Mouse (Mus musculus): ENCODE measurements around the gene Slc35d1. TPM values are rescaled to one million over a fixed set of nuclear protein-coding genes. Genes with fewer than 3 reads are reported as not detected.
"Not testable (repeated sequence)": the region's sequence is repeated elsewhere in the genome, so short reads cannot be mapped to it uniquely, and the experiment has no call there.

Gene Slc35d1
- polyA plus RNA-seq, 1 experiment from 2014 or later, result 6.4 TPM

GRCm38 (mm10) chr4:103171256-103171655, 43.7 kb downstream of the Slc35d1 start:
- H3K9me3 ChIP-seq (ENCODE audit: control insufficient read depth, low read length), result no peaks in the 10 kb centered on the region
- H3K36me3 ChIP-seq (replicated peaks; ENCODE audit: control insufficient read depth, insufficient read depth), result peaks cover 18% of the 10 kb centered on the region; the same call in 1 of the 2 replicates
- H3K4me2 ChIP-seq (replicated peaks), result no peak overlapping the region
- no peaks in the 10 kb centered on the region for H3K27me3 ChIP-seq (ENCODE audit: control insufficient read depth, insufficient read depth, low read length)
- DNase-seq (ENCODE audit: low spot score), result no peak
- H3K9ac ChIP-seq, result no peak overlapping the region
- WGBS, result 93% methylated on average over 3 of the region's 3 CpGs
- H3K4me3 ChIP-seq (replicated peaks; ENCODE audit: low read length), result no peak overlapping the region
- no peaks in the 10 kb centered on the region for H3K4me1 ChIP-seq (replicated peaks; ENCODE audit: control insufficient read depth, insufficient read depth, low read length)
- H3K27ac ChIP-seq, result no peak overlapping the region
- no peak for ATAC-seq (ENCODE audit: low FRiP score)

GRCm38 (mm10) chr4:103166198-103166597, 48.8 kb downstream of the Slc35d1 start:
- H3K27ac ChIP-seq; DNase-seq (ENCODE audit: low spot score); H3K4me2 ChIP-seq (replicated peaks); H3K9ac ChIP-seq; H3K4me3 ChIP-seq (replicated peaks; ENCODE audit: low read length); H3K9me3 ChIP-seq (ENCODE audit: control insufficient read depth, low read length); H3K4me1 ChIP-seq (replicated peaks; ENCODE audit: control insufficient read depth, insufficient read depth, low read length); H3K27me3 ChIP-seq (ENCODE audit: control insufficient read depth, insufficient read depth, low read length); ATAC-seq (ENCODE audit: low FRiP score): not testable (repeated sequence)
- peaks cover 31% of the 10 kb centered on the region for H3K36me3 ChIP-seq (replicated peaks; ENCODE audit: control insufficient read depth, insufficient read depth)
- 100% methylated on average over 1 of the region's 1 CpGs for WGBS

- H3K4me1 ChIP-seq (replicated peaks; ENCODE audit: control insufficient read depth, insufficient read depth, low read length), result no peaks in the 10 kb centered on the region
- H3K36me3 ChIP-seq (replicated peaks; ENCODE audit: control insufficient read depth, insufficient read depth), result peaks cover 82% of the 10 kb centered on the region
- H3K4me3 ChIP-seq (replicated peaks; ENCODE audit: low read length), result no peak overlapping the region
- H3K4me2 ChIP-seq (replicated peaks), result no peak overlapping the region
- no peak for ATAC-seq (ENCODE audit: low FRiP score)
- H3K9me3 ChIP-seq (ENCODE audit: control insufficient read depth, low read length), result no peaks in the 10 kb centered on the region
- H3K27me3 ChIP-seq (ENCODE audit: control insufficient read depth, insufficient read depth, low read length), result no peaks in the 10 kb centered on the region
- 95% methylated on average over 4 of the region's 4 CpGs for WGBS
- DNase-seq (ENCODE audit: low spot score), result no peak
- H3K27ac ChIP-seq, result no peak overlapping the region
- no peak overlapping the region for H3K9ac ChIP-seq
Measured at GRCm38 (mm10) chr4:103158781-103159180, 56.2 kb downstream of the Slc35d1 start.

- no peaks in the 10 kb centered on the region for H3K27me3 ChIP-seq (ENCODE audit: control insufficient read depth, insufficient read depth, low read length)
- no peak overlapping the region for H3K4me3 ChIP-seq (replicated peaks; ENCODE audit: low read length)
- peaks cover 81% of the 10 kb centered on the region for H3K36me3 ChIP-seq (replicated peaks; ENCODE audit: control insufficient read depth, insufficient read depth)
- no peaks in the 10 kb centered on the region for H3K9me3 ChIP-seq (ENCODE audit: control insufficient read depth, low read length)
- ATAC-seq (ENCODE audit: low FRiP score) (no peak), DNase-seq (ENCODE audit: low spot score) (no peak)
- 80% methylated on average over 5 of the region's 5 CpGs for WGBS
- H3K27ac ChIP-seq, result no peak overlapping the region
- H3K4me1 ChIP-seq (replicated peaks; ENCODE audit: control insufficient read depth, insufficient read depth, low read length), result no peaks in the 10 kb centered on the region
- no peak overlapping the region for H3K9ac ChIP-seq
- no peak overlapping the region for H3K4me2 ChIP-seq (replicated peaks)
Measured at GRCm38 (mm10) chr4:103151946-103152345, 63.0 kb downstream of the Slc35d1 start.

- no peak overlapping the region for H3K4me3 ChIP-seq (replicated peaks; ENCODE audit: low read length)
- H3K4me2 ChIP-seq (replicated peaks), result no peak overlapping the region
- H3K9me3 ChIP-seq (ENCODE audit: control insufficient read depth, low read length), result no peaks in the 10 kb centered on the region
- no peak for ATAC-seq (ENCODE audit: low FRiP score)
- WGBS, result 33% methylated on average over 5 of the region's 5 CpGs
- no peak overlapping the region for H3K9ac ChIP-seq
- H3K4me1 ChIP-seq (replicated peaks; ENCODE audit: control insufficient read depth, insufficient read depth, low read length), result no peaks in the 10 kb centered on the region
- H3K27me3 ChIP-seq (ENCODE audit: control insufficient read depth, insufficient read depth, low read length), result no peaks in the 10 kb centered on the region
- DNase-seq (ENCODE audit: low spot score), result peak; percentile 85
- peaks cover 66% of the 10 kb centered on the region for H3K36me3 ChIP-seq (replicated peaks; ENCODE audit: control insufficient read depth, insufficient read depth)
- no peak overlapping the region for H3K27ac ChIP-seq
Measured at GRCm38 (mm10) chr4:103146339-103146738, 68.6 kb downstream of the Slc35d1 start.

- DNase-seq (ENCODE audit: low spot score) (no peak), ATAC-seq (ENCODE audit: low FRiP score) (no peak)
- 78% methylated on average over 1 of the region's 1 CpGs for WGBS
- H3K4me3 ChIP-seq (replicated peaks; ENCODE audit: low read length), result no peak overlapping the region
- no peak overlapping the region for H3K27ac ChIP-seq
- H3K9me3 ChIP-seq (ENCODE audit: control insufficient read depth, low read length), result no peaks in the 10 kb centered on the region
- no peak overlapping the region for H3K9ac ChIP-seq
- H3K27me3 ChIP-seq (ENCODE audit: control insufficient read depth, insufficient read depth, low read length), result no peaks in the 10 kb centered on the region
- H3K4me1 ChIP-seq (replicated peaks; ENCODE audit: control insufficient read depth, insufficient read depth, low read length), result no peaks in the 10 kb centered on the region
- H3K36me3 ChIP-seq (replicated peaks; ENCODE audit: control insufficient read depth, insufficient read depth), result peaks cover 50% of the 10 kb centered on the region
- no peak overlapping the region for H3K4me2 ChIP-seq (replicated peaks)
Measured at GRCm38 (mm10) chr4:103136946-103137345, 78.0 kb downstream of the Slc35d1 start.

- WGBS, result 92% methylated on average over 4 of the region's 4 CpGs
- peaks cover 12% of the 10 kb centered on the region for H3K36me3 ChIP-seq (replicated peaks; ENCODE audit: control insufficient read depth, insufficient read depth)
- no peak overlapping the region for H3K4me2 ChIP-seq (replicated peaks)
- no peak for ATAC-seq (ENCODE audit: low FRiP score)
- DNase-seq (ENCODE audit: low spot score), result no peak
- no peaks in the 10 kb centered on the region for H3K27me3 ChIP-seq (ENCODE audit: control insufficient read depth, insufficient read depth, low read length)
- H3K4me1 ChIP-seq (replicated peaks; ENCODE audit: control insufficient read depth, insufficient read depth, low read length), result no peaks in the 10 kb centered on the region
- H3K4me3 ChIP-seq (replicated peaks; ENCODE audit: low read length), result no peak overlapping the region
- no peaks in the 10 kb centered on the region for H3K9me3 ChIP-seq (ENCODE audit: control insufficient read depth, low read length)
- H3K27ac ChIP-seq, result no peak overlapping the region
- no peak overlapping the region for H3K9ac ChIP-seq
Measured at GRCm38 (mm10) chr4:103126533-103126932, 88.4 kb downstream of the Slc35d1 start.

GRCm38 (mm10) chr4:103123606-103124005, 91.4 kb downstream of the Slc35d1 start:
- DNase-seq (ENCODE audit: low spot score), result no peak
- no peak overlapping the region for H3K27ac ChIP-seq
- H3K36me3 ChIP-seq (replicated peaks; ENCODE audit: control insufficient read depth, insufficient read depth), result no peaks in the 10 kb centered on the region
- ATAC-seq (ENCODE audit: low FRiP score), result no peak
- no peak overlapping the region for H3K4me3 ChIP-seq (replicated peaks; ENCODE audit: low read length)
- no peaks in the 10 kb centered on the region for H3K27me3 ChIP-seq (ENCODE audit: control insufficient read depth, insufficient read depth, low read length)
- no peak overlapping the region for H3K9ac ChIP-seq
- peaks cover 19% of the 10 kb centered on the region for H3K4me1 ChIP-seq (replicated peaks; ENCODE audit: control insufficient read depth, insufficient read depth, low read length)
- H3K4me2 ChIP-seq (replicated peaks), result no peak overlapping the region
- H3K9me3 ChIP-seq (ENCODE audit: control insufficient read depth, low read length), result no peaks in the 10 kb centered on the region

GRCm38 (mm10) chr4:103123086-103123485, 91.9 kb downstream of the Slc35d1 start:
- DNase-seq (ENCODE audit: low spot score) (no peak), ATAC-seq (ENCODE audit: low FRiP score) (no peak)
- Histone ChIP-seq H3K9ac (no peak overlapping the region), H3K9me3 (ENCODE audit: control insufficient read depth, low read length) (no peaks in the 10 kb centered on the region), H3K27ac (no peak overlapping the region), H3K4me1 (replicated peaks; ENCODE audit: control insufficient read depth, insufficient read depth, low read length) (peaks cover 21% of the 10 kb centered on the region), H3K36me3 (replicated peaks; ENCODE audit: control insufficient read depth, insufficient read depth) (no peaks in the 10 kb centered on the region), H3K4me3 (replicated peaks; ENCODE audit: low read length) (no peak overlapping the region), H3K27me3 (ENCODE audit: control insufficient read depth, insufficient read depth, low read length) (no peaks in the 10 kb centered on the region), H3K4me2 (replicated peaks) (no peak overlapping the region)
- 74% methylated on average over 2 of the region's 2 CpGs for WGBS

- H3K4me1 ChIP-seq (replicated peaks; ENCODE audit: control insufficient read depth, insufficient read depth, low read length), result peaks cover 24% of the 10 kb centered on the region
- peaks cover 6% of the 10 kb centered on the region for H3K36me3 ChIP-seq (replicated peaks; ENCODE audit: control insufficient read depth, insufficient read depth)
- no peaks in the 10 kb centered on the region for H3K27me3 ChIP-seq (ENCODE audit: control insufficient read depth, insufficient read depth, low read length)
- H3K4me2 ChIP-seq (replicated peaks), result 0 out of 2 replicates have a peak overlapping the region, but pooled peaks have one; percentile 93
- 87% methylated on average over 9 of the region's 9 CpGs for WGBS
- DNase-seq (ENCODE audit: low spot score), result no peak
- H3K9me3 ChIP-seq (ENCODE audit: control insufficient read depth, low read length), result no peaks in the 10 kb centered on the region
- no peak for ATAC-seq (ENCODE audit: low FRiP score)
- H3K4me3 ChIP-seq (replicated peaks; ENCODE audit: low read length), result no peak overlapping the region
- no peak overlapping the region for H3K9ac ChIP-seq
- no peak overlapping the region for H3K27ac ChIP-seq
Measured at GRCm38 (mm10) chr4:103120874-103121389, 94.0 kb downstream of the Slc35d1 start.
